In the genomic region with DNA sequence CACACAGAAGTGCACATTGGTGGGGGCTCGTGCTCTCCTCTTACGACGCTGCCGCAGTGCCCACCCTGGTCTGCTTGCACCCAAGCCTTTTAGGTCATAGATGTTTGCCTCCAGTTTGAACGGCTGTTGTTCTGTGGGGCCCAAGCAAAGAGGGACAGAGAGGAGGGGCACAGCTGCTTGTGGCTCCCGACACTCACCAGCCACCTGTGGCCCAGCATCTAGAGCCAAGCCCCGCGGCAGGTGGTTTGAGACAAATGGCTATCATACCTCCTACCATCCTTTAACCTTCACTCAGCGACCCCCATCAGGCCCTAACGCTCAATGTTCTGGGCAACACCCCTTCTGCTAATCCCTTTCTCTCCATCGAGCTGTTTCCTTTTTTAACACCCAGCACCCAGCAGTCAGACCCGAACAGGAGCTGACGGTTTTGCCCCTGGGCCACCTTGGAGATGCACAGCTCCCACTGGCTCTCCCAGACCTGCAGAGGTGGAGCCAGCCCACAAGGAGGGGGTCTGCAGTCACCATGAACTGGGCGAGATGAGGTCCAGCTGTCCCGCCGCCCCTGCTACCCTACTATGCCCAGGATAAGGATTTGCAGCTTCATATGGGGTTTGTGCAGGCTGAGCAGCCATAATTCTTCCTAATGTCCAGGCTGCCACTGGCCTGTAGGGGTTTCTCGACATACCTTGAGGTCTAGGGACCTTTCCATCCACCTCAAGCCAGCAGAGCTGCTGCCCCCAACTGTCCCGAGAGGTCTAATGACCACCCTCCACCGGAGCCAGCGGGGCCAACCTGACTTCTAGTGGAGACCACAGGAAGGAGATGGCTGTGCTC, we compare ENCODE assay signal across 9 mouse cellular contexts. TPM values are rescaled to one million over a fixed set of nuclear protein-coding genes. Genes with fewer than 3 reads are reported as not detected.
DNase-seq lines count a peak whose midpoint lies in the region; ATAC-seq and TF ChIP-seq lines count a peak whose summit lies in the region.
"Had no signal": no experiment of that assay in that cellular context is flagged by ENCODE, and none has a peak within 500 bp of the region (broad histone marks: within the 10 kb centered on the region; RNA-seq: fewer than 3 reads in every experiment).

No protein-coding gene starts in this region.

- TF ChIP-seq POLR2A in testis, adult 2 months (IDR thresholded peaks at IDR 0.05; ENCODE audit: control insufficient read depth, low read depth, low read length), result no peak

- peaks cover 21% of the 10 kb centered on the region for H3K4me1 ChIP-seq in testis, adult 2 months (ENCODE audit: control insufficient read depth, insufficient read depth, low read length)
- peaks cover 25% of the 10 kb centered on the region for H3K4me1 ChIP-seq in hindbrain, embryonic 15.5 days (replicated peaks)
- peaks cover 26% of the 10 kb centered on the region for H3K4me1 ChIP-seq in midbrain, embryonic 12.5 days
- peaks cover 3% of the 10 kb centered on the region for H3K4me1 ChIP-seq in intestine, embryonic 16.5 days (ENCODE audit: control insufficient read depth, insufficient read depth, low read length)

- no peaks in the 10 kb centered on the region for H3K9me3 ChIP-seq in hindbrain, embryonic 15.5 days
- H3K9me3 ChIP-seq in midbrain, embryonic 12.5 days, result no peaks in the 10 kb centered on the region
- H3K9me3 ChIP-seq in intestine, embryonic 16.5 days (ENCODE audit: control insufficient read depth, low read length), result no peaks in the 10 kb centered on the region

- peak overlapping the region; percentile 85 for H3K4me3 ChIP-seq in testis, adult 2 months (ENCODE audit: control insufficient read depth, low read depth, low read length)
- peak overlapping the region; percentile 49 for H3K4me3 ChIP-seq in hindbrain, embryonic 15.5 days
- peak overlapping the region; percentile 42 for H3K4me3 ChIP-seq in midbrain, embryonic 12.5 days
- no peak overlapping the region; the same call in 1 of the 2 replicates for H3K4me3 ChIP-seq in intestine, embryonic 16.5 days (ENCODE audit: low read length)

- WGBS in hindbrain, embryonic 15.5 days, result 7% methylated on average over 20 of the region's 20 CpGs
- 8% methylated on average over 20 of the region's 20 CpGs for WGBS in midbrain, embryonic 12.5 days
- WGBS in intestine, embryonic 16.5 days, result 26% methylated on average over 20 of the region's 20 CpGs

- no peak overlapping the region for H3K27ac ChIP-seq in testis, adult 2 months (ENCODE audit: control insufficient read depth, insufficient read depth, low read depth, low read length)
- H3K27ac ChIP-seq in hindbrain, embryonic 15.5 days (replicated peaks), result peak overlapping the region; percentile 88
- H3K27ac ChIP-seq in midbrain, embryonic 12.5 days (replicated peaks), result peak overlapping the region; percentile 66
- H3K27ac ChIP-seq in intestine, embryonic 16.5 days (ENCODE audit: low read length), result no peak overlapping the region

- no peaks in the 10 kb centered on the region for H3K27me3 ChIP-seq in testis, adult 2 months (ENCODE audit: control insufficient read depth, insufficient read depth, low read length)
- no peaks in the 10 kb centered on the region for H3K27me3 ChIP-seq in hindbrain, embryonic 15.5 days
- peaks cover 59% of the 10 kb centered on the region for H3K27me3 ChIP-seq in midbrain, embryonic 12.5 days
- H3K27me3 ChIP-seq in intestine, embryonic 16.5 days (replicated peaks; ENCODE audit: control insufficient read depth, insufficient read depth, low read length), result peaks cover 26% of the 10 kb centered on the region

- TF ChIP-seq CTCF in testis, adult 2 months (IDR thresholded peaks at IDR 0.05; ENCODE audit: control insufficient read depth, insufficient read depth, insufficient replicate concordance, low read depth, low read length), result no peak

- peak overlapping the region; percentile 64 for H3K4me2 ChIP-seq in hindbrain, embryonic 15.5 days
- H3K4me2 ChIP-seq in midbrain, embryonic 12.5 days (replicated peaks), result peak overlapping the region; percentile 68
- H3K4me2 ChIP-seq in intestine, embryonic 16.5 days (ENCODE audit: low read depth, low read length), result no peak overlapping the region

- peak; percentile 44 for ATAC-seq in hindbrain, embryonic 15.5 days (ENCODE audit: low FRiP score, low read depth)
- no peak for ATAC-seq in midbrain, embryonic 12.5 days (ENCODE audit: low FRiP score, low read depth)
- no peak for ATAC-seq in intestine, embryonic 16.5 days

- H3K9ac ChIP-seq in hindbrain, embryonic 15.5 days, result peak overlapping the region; percentile 79
- H3K9ac ChIP-seq in midbrain, embryonic 12.5 days (replicated peaks), result peak overlapping the region; percentile 4
- H3K9ac ChIP-seq in intestine, embryonic 16.5 days (ENCODE audit: low read depth, low read length), result no peak overlapping the region

- no peaks in the 10 kb centered on the region for H3K36me3 ChIP-seq in testis, adult 2 months (ENCODE audit: control insufficient read depth, insufficient read depth, low read length)
- H3K36me3 ChIP-seq in hindbrain, embryonic 15.5 days, result no peaks in the 10 kb centered on the region
- no peaks in the 10 kb centered on the region for H3K36me3 ChIP-seq in midbrain, embryonic 12.5 days
- H3K36me3 ChIP-seq in intestine, embryonic 16.5 days (ENCODE audit: control insufficient read depth, insufficient read depth, low read length), result no peaks in the 10 kb centered on the region

- DNase-seq in testis, postnatal 10 days (ENCODE audit: low spot score), result no peak
- DNase-seq in urinary bladder, postnatal 25 days (ENCODE audit: low spot score), result no peak
- DNase-seq in spleen, postnatal 36 days (ENCODE audit: low spot score in 2 of 2), result no peak
- no peak for DNase-seq in lung, postnatal 25 days (ENCODE audit: low spot score)

RNA-seq across cellular contexts. Expression of a gene that starts 0.7 kb away (rescaled TPM):
- 3.7 and 4.6 TPM in 2 replicates for polyA plus RNA-seq in testis, adult 2 months (2012; rRNA removed)
- 279 and 296 TPM in 2 replicates for polyA plus RNA-seq in hindbrain, embryonic 15.5 days (2015; fragmentation: Nextera tagmentation; extraction: Ambion mirVana)
- polyA plus RNA-seq in midbrain, embryonic 12.5 days (2016; fragmentation: Nextera tagmentation; extraction: Ambion mirVana), result 21.4 and 22.3 TPM in 2 replicates
- 3.0 and 3.1 TPM in 2 replicates for polyA plus RNA-seq in intestine, embryonic 16.5 days (2015; fragmentation: Nextera tagmentation; extraction: Ambion mirVana)

RNA-seq across cellular contexts. Expression of a gene that starts 11.6 kb away (rescaled TPM):
- polyA plus RNA-seq in testis, adult 2 months (2012; rRNA removed), result 0.73 and 1.4 TPM in 2 replicates
- polyA plus RNA-seq in hindbrain, embryonic 15.5 days (2015; fragmentation: Nextera tagmentation; extraction: Ambion mirVana), result not detected in 2 replicates
- not detected in 2 replicates for polyA plus RNA-seq in midbrain, embryonic 12.5 days (2016; fragmentation: Nextera tagmentation; extraction: Ambion mirVana)
- polyA plus RNA-seq in intestine, embryonic 16.5 days (2015; fragmentation: Nextera tagmentation; extraction: Ambion mirVana), result 902 and 1,035 TPM in 2 replicates
- polyA plus RNA-seq: limb, embryonic 11.5 days had no signal

RNA-seq across cellular contexts. Expression of a gene that starts 20.6 kb away (rescaled TPM):
- 2.1 and 2.7 TPM in 2 replicates for polyA plus RNA-seq in testis, adult 2 months (2012; rRNA removed)
- polyA plus RNA-seq in hindbrain, embryonic 15.5 days (2015; fragmentation: Nextera tagmentation; extraction: Ambion mirVana), result 37.6 and 41.2 TPM in 2 replicates
- polyA plus RNA-seq in midbrain, embryonic 12.5 days (2016; fragmentation: Nextera tagmentation; extraction: Ambion mirVana), result 14.6 and 16.1 TPM in 2 replicates
- 68.2 and 70.7 TPM in 2 replicates for polyA plus RNA-seq in intestine, embryonic 16.5 days (2015; fragmentation: Nextera tagmentation; extraction: Ambion mirVana)

RNA-seq across cellular contexts. Expression of a gene that starts 32.7 kb away (rescaled TPM):
- polyA plus RNA-seq in testis, adult 2 months (2012; rRNA removed), result 0.12 TPM in 1 of 2 replicates, not detected in the other
- 5.5 and 9.5 TPM in 2 replicates for polyA plus RNA-seq in hindbrain, embryonic 15.5 days (2015; fragmentation: Nextera tagmentation; extraction: Ambion mirVana)
- polyA plus RNA-seq in midbrain, embryonic 12.5 days (2016; fragmentation: Nextera tagmentation; extraction: Ambion mirVana), result 2.5 and 6.9 TPM in 2 replicates
- not detected in 2 replicates for polyA plus RNA-seq in intestine, embryonic 16.5 days (2015; fragmentation: Nextera tagmentation; extraction: Ambion mirVana)
- polyA plus RNA-seq: limb, embryonic 11.5 days had no signal

RNA-seq across cellular contexts. Expression of a gene that starts 34.0 kb away (rescaled TPM):
- polyA plus RNA-seq in testis, adult 2 months (2012; rRNA removed), result 3.0 and 4.2 TPM in 2 replicates
- polyA plus RNA-seq in hindbrain, embryonic 15.5 days (2015; fragmentation: Nextera tagmentation; extraction: Ambion mirVana), result 7.7 and 9.6 TPM in 2 replicates
- polyA plus RNA-seq in midbrain, embryonic 12.5 days (2016; fragmentation: Nextera tagmentation; extraction: Ambion mirVana), result 9.8 and 11.3 TPM in 2 replicates
- polyA plus RNA-seq in intestine, embryonic 16.5 days (2015; fragmentation: Nextera tagmentation; extraction: Ambion mirVana), result 38.6 and 41.0 TPM in 2 replicates

Comparison
In these comparisons a context has a peak if more than half of its experiments do, and no peak if none do; other contexts are left out.
1. H3K27ac ChIP-seq: peak in hindbrain, embryonic 15.5 days (single experiment) and midbrain, embryonic 12.5 days (single experiment); none in testis, adult 2 months (single experiment) and intestine, embryonic 16.5 days (single experiment).
2. RNA of a gene that starts 0.7 kb away (polyA plus RNA-seq): 279 to 296 TPM in hindbrain, embryonic 15.5 days; 21.4 to 22.3 TPM in midbrain, embryonic 12.5 days, 3.7 to 4.6 TPM in testis, adult 2 months and 3.0 to 3.1 TPM in intestine, embryonic 16.5 days; every median in the first group is over 10 times any median in the second.
3. RNA of a gene that starts 11.6 kb away (polyA plus RNA-seq): 902 to 1,035 TPM in intestine, embryonic 16.5 days; 0.73 to 1.4 TPM in testis, adult 2 months, not detected in hindbrain, embryonic 15.5 days and not detected in midbrain, embryonic 12.5 days; every median in the first group is over 100 times any median in the second.